Mouse (Mus musculus): Measurements from ENCODE around the gene Izumo4. TPM values are rescaled to one million over a fixed set of nuclear protein-coding genes. Genes with fewer than 3 reads are reported as not detected.

The Izumo4 gene
- polyA plus RNA-seq, 1 experiment: 33.3 TPM

DNA sequence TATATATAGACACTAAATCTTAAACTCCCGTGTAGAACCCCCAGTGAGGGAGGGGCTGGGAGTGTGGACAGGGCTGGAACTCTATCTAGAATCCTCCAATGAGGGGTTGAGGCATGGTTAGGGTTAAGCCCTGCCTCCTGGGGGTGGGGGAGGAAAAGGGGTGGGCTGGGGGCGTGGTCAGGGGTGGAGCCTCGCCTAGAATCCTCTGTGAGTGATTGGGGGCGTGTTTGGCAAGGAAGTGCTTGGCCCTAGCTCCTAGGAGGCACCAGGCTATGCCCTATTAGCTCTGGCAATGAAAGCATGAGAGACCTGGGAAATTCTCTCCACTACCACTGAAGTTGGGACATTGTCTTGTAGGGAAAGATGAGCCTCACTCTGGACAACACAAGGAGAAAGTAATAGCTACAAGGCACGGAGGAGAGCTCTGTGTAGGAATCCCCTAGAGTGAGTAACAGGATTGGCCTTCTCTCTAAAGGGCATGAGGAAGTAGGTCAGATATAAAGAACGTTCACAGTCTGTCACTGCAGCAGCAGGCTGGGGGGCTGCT, 50.2 kb downstream of the Izumo4 start:
- Histone ChIP-seq H3K4me1 (ENCODE audit: control insufficient read depth, insufficient read depth, low read length) (peaks cover 7% of the 10 kb centered on the region), H3K4me3 (replicated peaks; ENCODE audit: control insufficient read depth, low read depth, low read length) (no peak overlapping the region), H3K27ac (ENCODE audit: control insufficient read depth, insufficient read depth, low read depth, low read length, poor library complexity) (no peak overlapping the region)
- no peak for TF ChIP-seq POLR2A (IDR thresholded peaks at IDR 0.05; ENCODE audit: borderline replicate concordance, control insufficient read depth, low read depth, low read length)
- TF ChIP-seq CTCF (IDR thresholded peaks at IDR 0.05; ENCODE audit: control insufficient read depth, insufficient read depth, low read length): no peak
- WGBS: 1% methylated on average over 6 of the region's 6 CpGs

DNA sequence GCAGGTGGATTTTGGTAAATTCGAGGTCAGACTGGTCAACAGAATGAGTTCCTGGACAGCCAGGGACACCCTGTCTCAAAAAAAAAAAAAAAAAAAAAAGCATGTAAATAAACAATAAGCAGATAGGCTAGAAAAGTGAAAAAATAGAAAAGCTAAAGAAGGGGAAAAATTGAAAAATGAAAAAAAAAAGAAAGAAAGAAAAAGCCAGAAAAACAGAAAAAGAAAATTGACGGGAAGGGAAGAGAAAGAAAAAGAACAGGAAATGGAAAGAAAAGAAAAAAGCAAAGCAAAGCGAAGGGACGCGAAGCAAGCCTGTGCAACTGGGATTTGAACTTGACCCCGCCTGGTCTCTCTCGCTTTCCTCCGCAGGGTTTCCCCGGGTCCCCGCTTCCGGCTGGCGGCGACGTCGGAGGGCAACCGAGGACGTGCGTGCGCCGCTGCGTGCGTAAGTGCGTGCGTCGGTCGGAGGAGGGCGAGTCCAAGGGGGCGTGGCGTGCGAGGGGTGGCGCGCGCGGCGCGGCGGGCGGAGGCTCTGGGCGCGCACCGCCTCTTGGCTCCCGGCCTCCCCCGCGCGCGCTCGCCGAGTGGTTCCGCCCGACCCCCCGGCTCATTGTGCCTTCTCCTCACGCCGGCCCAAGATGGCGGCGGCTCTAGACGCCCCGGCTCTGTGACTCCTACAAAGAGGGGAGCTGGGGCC, 52.8 kb downstream of the Izumo4 start, which contains the start of gene Dot1l:
Gene Dot1l (plus strand): TSS at position 613 of the 697 bp plus-strand sequence.
- peak within 1 kb of the TSS; percentile 90 for H3K4me3 ChIP-seq (replicated peaks; ENCODE audit: control insufficient read depth, low read depth, low read length)
- peak within 1 kb of the TSS; percentile 78; the same call in 1 of the 2 replicates for H3K27ac ChIP-seq (ENCODE audit: control insufficient read depth, insufficient read depth, low read depth, low read length, poor library complexity)
- peaks cover 9% of the 10 kb centered on the region for H3K4me1 ChIP-seq (ENCODE audit: control insufficient read depth, insufficient read depth, low read length)
- under 1% methylated on average over 48 of the region's 57 CpGs for WGBS
- TF ChIP-seq POLR2A (IDR thresholded peaks at IDR 0.05; ENCODE audit: borderline replicate concordance, control insufficient read depth, low read depth, low read length) (peak; percentile 55; the same call in 1 of the 2 replicates), CTCF (IDR thresholded peaks at IDR 0.05; ENCODE audit: control insufficient read depth, insufficient read depth, low read length) (no peak; the same call in 1 of the 2 replicates)

Other genes with a start within 250 kb of the Izumo4 start
- gene Onecut3, start 207.3 kb upstream of the Izumo4 start, polyA plus RNA-seq (2011; ENCODE audit: insufficient read depth, insufficient read length, low replicate concordance, missing spikeins): not detected in 2 replicates
- not detected in 2 replicates for gene Atp8b3, start 163.1 kb upstream of the Izumo4 start, polyA plus RNA-seq (2011; ENCODE audit: insufficient read depth, insufficient read length, low replicate concordance, missing spikeins)
- gene Rexo1, start 140.6 kb upstream of the Izumo4 start, polyA plus RNA-seq (2011; ENCODE audit: insufficient read depth, insufficient read length, low replicate concordance, missing spikeins): 46.3 and 55.3 TPM in 2 replicates
- gene Klf16, start 124.9 kb upstream of the Izumo4 start, polyA plus RNA-seq (2011; ENCODE audit: insufficient read depth, insufficient read length, low replicate concordance, missing spikeins): 13.4 and 18.6 TPM in 2 replicates
- 44.4 and 53.1 TPM in 2 replicates for gene Abhd17a, start 111.8 kb upstream of the Izumo4 start, polyA plus RNA-seq (2011; ENCODE audit: insufficient read depth, insufficient read length, low replicate concordance, missing spikeins)
- gene Scamp4, start 99.3 kb upstream of the Izumo4 start, polyA plus RNA-seq (2011; ENCODE audit: insufficient read depth, insufficient read length, low replicate concordance, missing spikeins): 12.9 and 17.2 TPM in 2 replicates
- 2.2 and 3.2 TPM in 2 replicates for gene Adat3, start 99.3 kb upstream of the Izumo4 start, polyA plus RNA-seq (2011; ENCODE audit: insufficient read depth, insufficient read length, low replicate concordance, missing spikeins)
- 2.0 and 2.4 TPM in 2 replicates for gene Gm49322, start 96.2 kb upstream of the Izumo4 start, polyA plus RNA-seq (2011; ENCODE audit: insufficient read depth, insufficient read length, low replicate concordance, missing spikeins)
- 49.9 and 75.2 TPM in 2 replicates for gene Csnk1g2, start 79.3 kb upstream of the Izumo4 start, polyA plus RNA-seq (2011; ENCODE audit: insufficient read depth, insufficient read length, low replicate concordance, missing spikeins)
- gene Btbd2, start 45.1 kb upstream of the Izumo4 start, polyA plus RNA-seq (2011; ENCODE audit: insufficient read depth, insufficient read length, low replicate concordance, missing spikeins): 7.0 and 22.1 TPM in 2 replicates
- 70.5 and 89.6 TPM in 2 replicates for gene Mknk2, start 24.1 kb upstream of the Izumo4 start, polyA plus RNA-seq (2011; ENCODE audit: insufficient read depth, insufficient read length, low replicate concordance, missing spikeins)
- 16.3 and 45.8 TPM in 2 replicates for gene Mob3a, start 207 bp upstream of the Izumo4 start, polyA plus RNA-seq (2011; ENCODE audit: insufficient read depth, insufficient read length, low replicate concordance, missing spikeins)
- 35.9 and 68.0 TPM in 2 replicates for gene Ap3d1, start 40.1 kb downstream of the Izumo4 start, polyA plus RNA-seq (2011; ENCODE audit: insufficient read depth, insufficient read length, low replicate concordance, missing spikeins)
- 30.8 and 55.1 TPM in 2 replicates for gene Dot1l, start 53.0 kb downstream of the Izumo4 start, polyA plus RNA-seq (2011; ENCODE audit: insufficient read depth, insufficient read length, low replicate concordance, missing spikeins)
- 26.5 and 34.5 TPM in 2 replicates for gene Sf3a2, start 96.0 kb downstream of the Izumo4 start, polyA plus RNA-seq (2011; ENCODE audit: insufficient read depth, insufficient read length, low replicate concordance, missing spikeins)
- 123 and 186 TPM in 2 replicates for gene Plekhj1, start 96.4 kb downstream of the Izumo4 start, polyA plus RNA-seq (2011; ENCODE audit: insufficient read depth, insufficient read length, low replicate concordance, missing spikeins)
- 3.0 TPM in 1 of 2 replicates, not detected in the other for gene Amh, start 103.1 kb downstream of the Izumo4 start, polyA plus RNA-seq (2011; ENCODE audit: insufficient read depth, insufficient read length, low replicate concordance, missing spikeins)
- gene Jsrp1, start 111.3 kb downstream of the Izumo4 start, polyA plus RNA-seq (2011; ENCODE audit: insufficient read depth, insufficient read length, low replicate concordance, missing spikeins): 1.4 TPM in 1 of 2 replicates, not detected in the other
- 672 and 986 TPM in 2 replicates for gene Oaz1, start 124.5 kb downstream of the Izumo4 start, polyA plus RNA-seq (2011; ENCODE audit: insufficient read depth, insufficient read length, low replicate concordance, missing spikeins)
- gene Lingo3, start 141.9 kb downstream of the Izumo4 start, polyA plus RNA-seq (2011; ENCODE audit: insufficient read depth, insufficient read length, low replicate concordance, missing spikeins): not detected in 2 replicates
- gene Lsm7, start 153.0 kb downstream of the Izumo4 start, polyA plus RNA-seq (2011; ENCODE audit: insufficient read depth, insufficient read length, low replicate concordance, missing spikeins): 114 and 136 TPM in 2 replicates
- gene Sppl2b, start 153.1 kb downstream of the Izumo4 start, polyA plus RNA-seq (2011; ENCODE audit: insufficient read depth, insufficient read length, low replicate concordance, missing spikeins): 68.6 and 109 TPM in 2 replicates
- gene Tmprss9, start 169.7 kb downstream of the Izumo4 start, polyA plus RNA-seq (2011; ENCODE audit: insufficient read depth, insufficient read length, low replicate concordance, missing spikeins): not detected in 2 replicates
- gene Timm13, start 198.8 kb downstream of the Izumo4 start, polyA plus RNA-seq (2011; ENCODE audit: insufficient read depth, insufficient read length, low replicate concordance, missing spikeins): 78.1 and 118 TPM in 2 replicates
- 10.7 and 29.8 TPM in 2 replicates for gene Lmnb2, start 216.1 kb downstream of the Izumo4 start, polyA plus RNA-seq (2011; ENCODE audit: insufficient read depth, insufficient read length, low replicate concordance, missing spikeins)
- 6.3 and 17.9 TPM in 2 replicates for gene Gadd45b, start 227.9 kb downstream of the Izumo4 start, polyA plus RNA-seq (2011; ENCODE audit: insufficient read depth, insufficient read length, low replicate concordance, missing spikeins)